Mouse (Mus musculus): Measurements from ENCODE around the gene Eftud2.
A peak's percentile ranks its signal among the peaks of the same experiment; 100 is the strongest.

Eftud2 gene

GRCm38 (mm10) chr11:102874801-102875334 lies 5.9 kb downstream of the Eftud2 start:
- DNase-seq = no peak

GRCm38 (mm10) chr11:102864272-102864671 lies 16.5 kb downstream of the Eftud2 start:
- peak; percentile 81 for DNase-seq

GRCm38 (mm10) chr11:102859933-102860332 lies 20.9 kb downstream of the Eftud2 start:
- DNase-seq = no peak

GRCm38 (mm10) chr11:102858951-102859350 lies 21.8 kb downstream of the Eftud2 start:
- DNase-seq = no peak

GRCm38 (mm10) chr11:102855941-102856340 lies 24.8 kb downstream of the Eftud2 start:
- no peak for DNase-seq

- DNase-seq = no peak
These were observed 27.0 kb downstream of the Eftud2 start for GRCm38 (mm10) chr11:102853760-102854159.

GRCm38 (mm10) chr11:102851883-102852282 lies 28.9 kb downstream of the Eftud2 start:
- DNase-seq = peak; percentile 73

GRCm38 (mm10) chr11:102845926-102846325 lies 34.9 kb downstream of the Eftud2 start:
- no peak for DNase-seq

GRCm38 (mm10) chr11:102838616-102839150 lies 42.1 kb downstream of the Eftud2 start:
- no peak for DNase-seq

GRCm38 (mm10) chr11:102838126-102838525 lies 42.7 kb downstream of the Eftud2 start:
- DNase-seq = peak; percentile 55

- no peak for DNase-seq
These were observed 43.4 kb downstream of the Eftud2 start for GRCm38 (mm10) chr11:102837385-102837784.

- no peak for DNase-seq
These were observed 44.6 kb downstream of the Eftud2 start for GRCm38 (mm10) chr11:102836146-102836545.

GRCm38 (mm10) chr11:102835549-102835948 lies 45.2 kb downstream of the Eftud2 start, which contains the start of gene Higd1b:
Higd1b (plus strand) TSS chr11:102835849.
- no peak for DNase-seq

GRCm38 (mm10) chr11:102834219-102834618 lies 46.6 kb downstream of the Eftud2 start:
- no peak for DNase-seq

- DNase-seq = no peak
These were observed 48.0 kb downstream of the Eftud2 start for GRCm38 (mm10) chr11:102832700-102833297.

- no peak for DNase-seq
These were observed 50.5 kb downstream of the Eftud2 start for GRCm38 (mm10) chr11:102830276-102830675.

- DNase-seq = no peak
These were observed 53.7 kb downstream of the Eftud2 start for GRCm38 (mm10) chr11:102827097-102827496.

- DNase-seq = no peak
These were observed 54.3 kb downstream of the Eftud2 start for GRCm38 (mm10) chr11:102826476-102826875.

- no peak for DNase-seq
These were observed 59.6 kb downstream of the Eftud2 start for GRCm38 (mm10) chr11:102821231-102821630.

- DNase-seq = no peak
These were observed 60.4 kb downstream of the Eftud2 start for GRCm38 (mm10) chr11:102820432-102820831.

- DNase-seq = no peak
These were observed 60.9 kb downstream of the Eftud2 start for GRCm38 (mm10) chr11:102819783-102820385.

GRCm38 (mm10) chr11:102819021-102819782 lies 61.6 kb downstream of the Eftud2 start, which contains the start of gene Gjc1:
Gjc1 (minus strand) TSS chr11:102819700.
- DNase-seq = peak; percentile 79
